ENCODE assay signal across 12 mouse cellular contexts in the genomic region with DNA sequence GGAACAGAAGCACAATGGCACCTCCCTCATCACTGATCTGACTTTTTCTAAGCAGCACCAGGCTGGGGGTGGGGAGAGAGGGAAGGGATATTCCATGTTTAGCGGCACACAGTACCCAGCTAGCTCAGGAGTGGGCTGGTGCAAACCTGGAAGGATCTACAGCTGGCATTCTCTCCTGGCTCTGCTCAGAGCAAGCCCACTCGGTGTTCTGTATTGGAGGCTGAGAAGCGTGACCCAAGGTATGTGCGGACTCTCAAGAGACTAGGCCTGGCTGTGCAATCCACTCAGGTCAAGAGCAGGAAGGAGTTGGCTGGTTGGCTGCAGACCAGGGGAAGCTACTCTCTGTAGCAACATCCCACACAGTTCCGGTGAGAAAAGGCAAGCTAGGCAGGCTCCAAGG.
DNase-seq lines count a peak whose midpoint lies in the region; ATAC-seq lines count a peak whose summit lies in the region.
"Had no signal": no experiment of that assay in that cellular context is flagged by ENCODE, and none has a peak within 500 bp of the region (broad histone marks: within the 10 kb centered on the region; RNA-seq: fewer than 3 reads in every experiment).

No protein-coding gene starts in this region.

- WGBS in hindbrain, embryonic 16.5 days: 83% methylated on average over 5 of the region's 5 CpGs
- WGBS in midbrain, embryonic 11.5 days: 89% methylated on average over 5 of the region's 5 CpGs

- ATAC-seq in megakaryocyte, adult 5-6 weeks (ENCODE audit: poor library complexity, severe bottlenecking): peak; percentile 79
- no peak for ATAC-seq in hindbrain, embryonic 16.5 days
- ATAC-seq in midbrain, embryonic 11.5 days (ENCODE audit: low FRiP score): no peak

- no peaks in the 10 kb centered on the region; the same call in 1 of the 2 replicates for H3K4me1 ChIP-seq in hindbrain, embryonic 16.5 days (ENCODE audit: control insufficient read depth, insufficient read depth, low read depth, low read length)
- H3K4me1 ChIP-seq in midbrain, embryonic 11.5 days (ENCODE audit: control insufficient read depth, insufficient read depth, low read length): no peaks in the 10 kb centered on the region; the same call in 1 of the 2 replicates

- H3K36me3 ChIP-seq in hindbrain, embryonic 16.5 days (ENCODE audit: control insufficient read depth, insufficient read depth, low read length): no peaks in the 10 kb centered on the region; the same call in 1 of the 2 replicates
- H3K36me3 ChIP-seq in midbrain, embryonic 11.5 days (ENCODE audit: control insufficient read depth, insufficient read depth, low read length): no peaks in the 10 kb centered on the region
- H3K36me3 ChIP-seq: embryonic facial prominence, embryonic 13.5 days; hindbrain, embryonic 10.5 days had no signal

- peak; percentile 5 for DNase-seq in kidney, adult 9 months
- no peak for DNase-seq in kidney, adult 18-20 months
- peak; percentile 73 to 76 for DNase-seq in frontal cortex, postnatal 36 days (ENCODE audit: low spot score in 2 of 2)
- DNase-seq in left cerebral cortex, adult 18-20 months (ENCODE audit: low spot score in 2 of 2): peak; percentile 63 to 70
- DNase-seq in retina, embryonic 14.5 days (ENCODE audit: low spot score): no peak
- no peak for DNase-seq in midbrain, embryonic 11.5 days (ENCODE audit: low spot score, missing footprints)
- DNase-seq: liver; spleen, adult 18-20 months had no signal

- H3K4me3 ChIP-seq in hindbrain, embryonic 16.5 days (ENCODE audit: low read length): no peak overlapping the region
- H3K4me3 ChIP-seq in midbrain, embryonic 11.5 days (ENCODE audit: low read depth, low read length): no peak overlapping the region
- H3K4me3 ChIP-seq: embryonic facial prominence, embryonic 13.5 days; hindbrain, embryonic 10.5 days had no signal

- no peaks in the 10 kb centered on the region; the same call in 1 of the 2 replicates for H3K9me3 ChIP-seq in hindbrain, embryonic 16.5 days (ENCODE audit: control insufficient read depth, low read length)
- no peaks in the 10 kb centered on the region for H3K9me3 ChIP-seq in midbrain, embryonic 11.5 days (ENCODE audit: control insufficient read depth, low read length)
- H3K9me3 ChIP-seq: hindbrain, embryonic 10.5 days had no signal

- H3K4me2 ChIP-seq in hindbrain, embryonic 16.5 days (ENCODE audit: low read length): no peak overlapping the region
- H3K4me2 ChIP-seq in midbrain, embryonic 11.5 days: no peak overlapping the region
- H3K4me2 ChIP-seq: embryonic facial prominence, embryonic 13.5 days had no signal

- H3K27me3 ChIP-seq in hindbrain, embryonic 16.5 days (replicated peaks; ENCODE audit: control insufficient read depth, insufficient read depth, low read length): no peaks in the 10 kb centered on the region
- H3K27me3 ChIP-seq in midbrain, embryonic 11.5 days (ENCODE audit: control insufficient read depth, insufficient read depth, low read length): no peaks in the 10 kb centered on the region
- H3K27me3 ChIP-seq: embryonic facial prominence, embryonic 13.5 days had no signal

- H3K27ac ChIP-seq in hindbrain, embryonic 16.5 days (ENCODE audit: low read depth, low read length): no peak overlapping the region
- H3K27ac ChIP-seq in midbrain, embryonic 11.5 days (ENCODE audit: low read depth, low read length): no peak overlapping the region
- H3K27ac ChIP-seq: embryonic facial prominence, embryonic 13.5 days; hindbrain, embryonic 10.5 days had no signal

- no peak overlapping the region for H3K9ac ChIP-seq in hindbrain, embryonic 16.5 days (ENCODE audit: low read depth, low read length)
- no peak overlapping the region for H3K9ac ChIP-seq in midbrain, embryonic 11.5 days (ENCODE audit: low read length)
- H3K9ac ChIP-seq: embryonic facial prominence, embryonic 13.5 days had no signal

Comparison
In these comparisons a context has a peak if more than half of its experiments do, and no peak if none do; other contexts are left out.
1. DNase-seq: peak in kidney, adult 9 months (single experiment), frontal cortex, postnatal 36 days (2 of 2) and left cerebral cortex, adult 18-20 months (2 of 2); none in kidney, adult 18-20 months (single experiment), retina, embryonic 14.5 days (single experiment) and midbrain, embryonic 11.5 days (single experiment).